Mouse (Mus musculus) CH12.LX (cell line): ENCODE data around the gene Gpr141. TPM values are rescaled to one million over a fixed set of nuclear protein-coding genes. Genes with fewer than 3 reads are reported as not detected.

Source experiments
- DNase-seq: peaks from one replicate; pipeline ENCODE4 v3.0.0-alpha.2; 2013; ENCODE audit errors: extremely low read depth
- H3K27ac ChIP-seq: 2 replicates; pipeline ENCODE4 v1.5.1; 2012; ENCODE audit warnings: low read depth, mild to moderate bottlenecking, control low read depth, moderate library complexity; ENCODE audit not compliant: insufficient read depth
- H3K27me3 ChIP-seq: replicated peaks from 2 replicates; pipeline ENCODE3; 2012; ENCODE audit warnings: inconsistent platforms
- H3K36me3 ChIP-seq, 2 experiments: replicated peaks in 1 of 2; 2 replicates each; pipeline versions ENCODE3 to v1.6.1; 2012; ENCODE audit warnings: inconsistent platforms in 1 of 2, low read length in 1 of 2, mild to moderate bottlenecking in 1 of 2, mixed read lengths in 1 of 2, moderate library complexity in 1 of 2; ENCODE audit not compliant: control insufficient read depth in 1 of 2, insufficient read depth in 1 of 2
- H3K4me1 ChIP-seq, 2 experiments: 2 replicates each; pipeline ENCODE4 v1.6.1; 2012; ENCODE audit warnings: inconsistent platforms in 1 of 2, moderate library complexity in 1 of 2; ENCODE audit not compliant: insufficient read depth in 2 of 2, control insufficient read depth in 1 of 2
- H3K4me2 ChIP-seq: 2 replicates; pipeline ENCODE4 v1.6.1; 2012; ENCODE audit warnings: low read depth, mild to moderate bottlenecking, control low read depth; ENCODE audit not compliant: poor library complexity, insufficient read depth, severe bottlenecking
- H3K4me3 ChIP-seq, 3 experiments: fragments of 150-350 bp in 1 of 3; sonication (generic) in 1 of 3; replicated peaks in 1 of 3; 2 replicates each; pipeline versions ENCODE3 to v1.5.1; 2011 to 2012; ENCODE audit warnings: low read depth in 2 of 3, low read length in 2 of 3, mild to moderate bottlenecking in 2 of 3, moderate library complexity in 2 of 3, control low read depth in 1 of 3, improper control_type of control experiment in 1 of 3, inconsistent platforms in 1 of 3, mixed read lengths in 1 of 3; ENCODE audit not compliant: poor library complexity in 1 of 3
- H3K79me2 ChIP-seq: replicated peaks from 2 replicates; pipeline ENCODE4 v1.6.1; 2012; ENCODE audit warnings: mild to moderate bottlenecking, moderate library complexity; ENCODE audit not compliant: control insufficient read depth, poor library complexity, insufficient read depth, severe bottlenecking; ENCODE audit errors: extremely low read depth
- H3K9ac ChIP-seq: 2 replicates; pipeline ENCODE4 v1.6.1; 2012; ENCODE audit warnings: low read depth, mild to moderate bottlenecking, control low read depth, moderate library complexity; ENCODE audit not compliant: insufficient read depth
- H3K9me3 ChIP-seq: replicated peaks from 2 replicates; pipeline ENCODE3; 2012; ENCODE audit warnings: low read length, inconsistent platforms, mixed read lengths
- BHLHE40 ChIP-seq: IDR thresholded peaks from 2 replicates; pipeline ENCODE4 v1.6.1; 2011; ENCODE audit warnings: mild to moderate bottlenecking, low read depth, low read length, improper control_type of control experiment
- CHD1 ChIP-seq: IDR thresholded peaks from 2 replicates; pipeline ENCODE4 v1.6.1; 2012; ENCODE audit warnings: low read depth, low read length, improper control_type of control experiment, inconsistent platforms
- CTCF ChIP-seq, 2 experiments: IDR thresholded peaks in 1 of 2; conservative IDR thresholded peaks in 1 of 2; 2 replicates each; pipeline ENCODE4 v1.5.1; 2011 to 2012; ENCODE audit warnings: low read depth in 2 of 2, low read length in 2 of 2, improper control_type of control experiment in 1 of 2, inconsistent platforms in 1 of 2, mild to moderate bottlenecking in 1 of 2, moderate library complexity in 1 of 2
- ELF1 ChIP-seq: IDR thresholded peaks from 2 replicates; pipeline ENCODE4 v1.6.1; 2014; ENCODE audit warnings: low read depth, mild to moderate bottlenecking, inconsistent platforms, low read length, improper control_type of control experiment
- ETS1 ChIP-seq: conservative IDR thresholded peaks from 2 replicates; pipeline ENCODE4 v1.6.1; 2012; ENCODE audit warnings: low read depth, mild to moderate bottlenecking, inconsistent platforms, low read length, improper control_type of control experiment, moderate library complexity
- GABPA ChIP-seq: IDR thresholded peaks from 2 replicates; pipeline ENCODE4 v1.6.1; 2012; ENCODE audit warnings: low read depth, low read length, improper control_type of control experiment, inconsistent platforms; ENCODE audit not compliant: insufficient replicate concordance
- JUN ChIP-seq: IDR thresholded peaks from 2 replicates; pipeline ENCODE4 v1.6.1; 2011; ENCODE audit warnings: low read depth, mild to moderate bottlenecking, low read length, improper control_type of control experiment, moderate library complexity; ENCODE audit not compliant: insufficient read depth
- JUND ChIP-seq: conservative IDR thresholded peaks from 2 replicates; pipeline ENCODE4 v1.6.1; 2011; ENCODE audit warnings: low read depth, low read length, improper control_type of control experiment
- MAX ChIP-seq: IDR thresholded peaks from 2 replicates; pipeline ENCODE4 v1.6.1; 2011; ENCODE audit warnings: low read length, improper control_type of control experiment
- MEF2A ChIP-seq: IDR thresholded peaks from 2 replicates; pipeline ENCODE4 v1.6.1; 2014; ENCODE audit warnings: low read depth, mild to moderate bottlenecking, inconsistent platforms, low read length, improper control_type of control experiment, borderline replicate concordance
- MXI1 ChIP-seq: IDR thresholded peaks from 2 replicates; pipeline ENCODE4 v1.6.1; 2011; ENCODE audit warnings: mild to moderate bottlenecking, low read depth, low read length, improper control_type of control experiment
- MYC ChIP-seq: IDR thresholded peaks from 2 replicates; pipeline ENCODE4 v1.6.1; 2011; ENCODE audit warnings: low read depth, mild to moderate bottlenecking, improper control_type of control experiment, low read length
- NELFE ChIP-seq: IDR thresholded peaks from 2 replicates; pipeline ENCODE4 v1.6.1; 2011; ENCODE audit warnings: low read depth, low read length, improper control_type of control experiment
- PAX5 ChIP-seq: IDR thresholded peaks from 2 replicates; pipeline ENCODE4 v1.6.1; 2012; ENCODE audit warnings: low read length, inconsistent platforms, mixed read lengths
- SMC3 ChIP-seq: IDR thresholded peaks from 2 replicates; pipeline ENCODE4 v1.6.1; 2011; ENCODE audit warnings: low read depth, low read length, improper control_type of control experiment
- UBTF ChIP-seq: IDR thresholded peaks from 2 replicates; pipeline ENCODE4 v1.6.1; 2012; ENCODE audit warnings: low read depth, mild to moderate bottlenecking, inconsistent platforms, low read length, improper control_type of control experiment, moderate library complexity
- USF1 ChIP-seq: IDR thresholded peaks from 2 replicates; pipeline ENCODE4 v1.6.1; 2014; ENCODE audit warnings: low read depth, mild to moderate bottlenecking, inconsistent platforms, low read length, improper control_type of control experiment
- ZMIZ1 ChIP-seq: IDR thresholded peaks from 2 replicates; pipeline ENCODE4 v1.6.1; 2012; ENCODE audit warnings: low read depth, mild to moderate bottlenecking, inconsistent platforms, low read length, improper control_type of control experiment
- ZNF384 ChIP-seq: IDR thresholded peaks from 2 replicates; pipeline ENCODE4 v1.6.1; 2012; ENCODE audit warnings: low read depth, low read length, improper control_type of control experiment, inconsistent platforms
- dilution Hi-C: fragments of 300-500 bp; cut with MboI; formaldehyde crosslinking; loops from 2 replicates; pipeline ENCODE4 v1.14.3; 2020; ENCODE audit warnings: low sequenced_read_pairs; ENCODE audit not compliant: extremely low pct_unique_long_range_greater_than_20kb, extremely low pct_ligation_motif_present
- in situ Hi-C: fragments of 300-500 bp; cut with MboI; formaldehyde crosslinking; loops from 3 replicates; pipeline ENCODE4 v1.14.3; 2019; ENCODE audit warnings: low sequenced_read_pairs, low pct_ligation_motif_present, low pct_unique_long_range_greater_than_20kb, mixed read lengths
- polyA plus RNA-seq: library from polyadenylated mRNA; unstranded; fragments of >175 nt; gene quantifications from 2 replicates; pipeline ENCODE4 v1.2.1, GENCODE M21; 2012; ENCODE audit warnings: low read depth; ENCODE audit not compliant: insufficient read length
- total RNA-seq, 2 experiments: library from RNA; depleted of rRNA; stranded (reverse); fragments of 300-350 nt in 1 of 2; fragments of >200 nt in 1 of 2; gene quantifications; 2 replicates each; pipeline ENCODE4 v1.2.3; 2012 to 2014

Gpr141 gene
- total and polyA plus RNA-seq, 3 experiments: 0.17 to 1.6 (median 0.60) TPM

- Histone ChIP-seq H3K4me1 (peaks cover 4% of the 10 kb centered on the region in 2 experiments; a peak in 2 of 4 replicates), H3K9ac (no peak overlapping the region), H3K36me3 (no peaks in the 10 kb centered on the region), H3K27ac (no peak overlapping the region), H3K4me2 (no peak overlapping the region), H3K9me3 (no peaks in the 10 kb centered on the region), H3K27me3 (no peaks in the 10 kb centered on the region), H3K79me2 (no peaks in the 10 kb centered on the region), H3K4me3 (no peak overlapping the region)
- TF ChIP-seq MYC (no peak), MEF2A (no peak), MXI1 (no peak), BHLHE40 (no peak), ZMIZ1 (no peak), UBTF (no peak), USF1 (no peak), SMC3 (no peak), MAX (no peak), NELFE (no peak)
- in situ Hi-C loops: no loop called here
- dilution Hi-C loops: no loop called here
- no peak for DNase-seq
These were observed 18.6 kb upstream of the Gpr141 start for GRCm38 (mm10) chr13:19842707-19843106.

- Histone ChIP-seq H3K4me3 (no peak overlapping the region), H3K9me3 (no peaks in the 10 kb centered on the region), H3K27ac (no peak overlapping the region), H3K27me3 (no peaks in the 10 kb centered on the region), H3K4me1 (peaks cover 4% of the 10 kb centered on the region in 2 experiments; a peak in 2 of 4 replicates), H3K36me3 (no peaks in the 10 kb centered on the region), H3K4me2 (no peak overlapping the region), H3K9ac (no peak overlapping the region)
- dilution Hi-C loops: no loop called here
- in situ Hi-C loops: no loop called here
- TF ChIP-seq ETS1 (no peak), BHLHE40 (no peak), ZNF384 (no peak), USF1 (no peak), ELF1 (no peak), JUN (no peak), CTCF (conservative IDR thresholded peaks at IDR 0.05 in 1 of 2, IDR thresholded peaks at IDR 0.05 in 1 of 2; ENCODE audit: low read depth in 2 of 2, low read length in 2 of 2) (no peak), GABPA (no peak), PAX5 (no peak), NELFE (no peak), MYC (no peak), CHD1 (no peak), JUND (no peak)
- TF ChIP-seq, all 38 proteins: peak for 0
- H3K79me2 ChIP-seq: no peaks in the 10 kb centered on the region
- DNase-seq: no peak
These were observed 17.6 kb upstream of the Gpr141 start for GRCm38 (mm10) chr13:19841615-19842014.
